Mouse (Mus musculus) limb, embryonic 10.5 days (tissue): Measurements from ENCODE around the gene Asrgl1. TPM values are rescaled to one million over a fixed set of nuclear protein-coding genes. Genes with fewer than 3 reads are reported as not detected.
"Not testable (repeated sequence)": the region's sequence is repeated elsewhere in the genome, so short reads cannot be mapped to it uniquely, and the experiment has no call there.

Source experiments
- DNase-seq: peaks from one replicate; pipeline ENCODE4 v3.0.0-alpha.2; 2017; ENCODE audit warnings: low spot score
- H3K27ac ChIP-seq: fragments of 300-500 bp; sonication (generic); 2 replicates; pipeline ENCODE4 v1.5.1; 2016; ENCODE audit warnings: mild to moderate bottlenecking
- H3K27me3 ChIP-seq: fragments of 300-500 bp; sonication (generic); 2 replicates; pipeline ENCODE4 v1.6.1; 2016; ENCODE audit warnings: low read depth, mild to moderate bottlenecking; ENCODE audit not compliant: poor library complexity, severe bottlenecking
- H3K36me3 ChIP-seq: fragments of 300-500 bp; sonication (generic); 2 replicates; pipeline ENCODE4 v1.6.1; 2016; ENCODE audit warnings: mild to moderate bottlenecking, moderate library complexity
- H3K4me1 ChIP-seq: fragments of 300-500 bp; sonication (generic); 2 replicates; pipeline ENCODE4 v1.6.1; 2016
- H3K4me3 ChIP-seq: fragments of 300-500 bp; sonication (generic); 2 replicates; pipeline ENCODE4 v1.5.1; 2016; ENCODE audit warnings: mild to moderate bottlenecking, moderate library complexity
- H3K9me3 ChIP-seq: fragments of 300-500 bp; sonication (generic); replicated peaks from 2 replicates; pipeline ENCODE4 v1.6.1; 2016; ENCODE audit warnings: mild to moderate bottlenecking
- WGBS: fragments of 180-500 bp; shearing (Covaris S2); methylation state at CpG from one replicate; pipeline ENCODE4 v1.1.7; 2016; 5-methylcytosine and 5-hydroxymethylcytosine counted together
- polyA plus RNA-seq: library from polyadenylated mRNA; unstranded; fragments of >200 nt; fragmentation: Nextera tagmentation; extraction: Ambion mirVana; gene quantifications from 2 replicates; pipeline ENCODE4 v1.2.1, GENCODE M21; 2016

Gene Asrgl1
- 16.9 and 20.7 TPM in 2 replicates for polyA plus RNA-seq

DNA sequence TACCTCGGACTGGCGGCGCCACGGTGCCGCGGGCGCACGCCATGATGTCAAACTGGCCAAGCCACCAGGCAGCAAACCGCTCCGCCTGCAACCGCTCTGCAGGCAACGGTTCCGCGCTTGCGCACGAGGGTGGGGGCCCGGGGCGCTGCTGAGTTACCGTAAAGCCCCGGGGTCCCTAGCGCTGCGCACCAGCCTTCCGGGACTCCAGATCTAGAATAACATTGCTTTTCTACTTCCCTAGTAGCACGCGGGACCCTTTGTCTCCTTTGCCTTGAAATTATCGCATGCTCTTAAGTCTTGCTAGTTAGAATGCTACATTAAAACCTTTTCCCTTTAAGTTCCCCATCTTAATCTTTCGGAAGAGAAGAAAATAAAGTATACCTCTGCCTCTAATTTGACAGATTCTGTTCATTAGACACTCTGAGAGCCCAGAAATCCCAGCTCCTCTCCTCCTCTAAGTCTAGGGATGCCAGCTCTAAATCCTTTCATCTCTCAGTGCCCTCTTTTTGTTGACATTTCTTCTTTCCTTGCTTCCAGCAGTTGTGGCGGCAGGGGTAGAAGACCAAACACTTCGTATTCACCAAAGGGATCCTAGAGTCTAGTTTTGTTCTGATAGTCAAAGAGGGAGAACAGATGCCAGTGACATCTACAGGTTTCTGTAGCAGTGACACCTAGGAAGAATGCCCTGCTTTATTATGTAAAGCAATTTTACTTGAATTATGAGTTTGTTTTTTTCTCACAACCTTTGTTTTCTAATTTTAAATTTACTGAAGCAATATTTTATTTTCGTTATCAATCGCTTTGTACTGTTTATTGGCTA, at the start of gene Asrgl1:
Gene Asrgl1 (minus strand): TSS at position 125 of the 820 bp plus-strand sequence.
- peak; percentile 94 for DNase-seq
- Histone ChIP-seq H3K27ac (peak within 1 kb of the TSS; percentile 87), H3K4me3 (peak within 1 kb of the TSS; percentile 78), H3K27me3 (no peaks in the 10 kb centered on the region), H3K9me3 (no peaks in the 10 kb centered on the region), H3K36me3 (no peaks in the 10 kb centered on the region), H3K4me1 (peaks cover 9% of the 10 kb centered on the region; the same call in 1 of the 2 replicates)
- 12% methylated on average over 31 of the region's 31 CpGs for WGBS

DNA sequence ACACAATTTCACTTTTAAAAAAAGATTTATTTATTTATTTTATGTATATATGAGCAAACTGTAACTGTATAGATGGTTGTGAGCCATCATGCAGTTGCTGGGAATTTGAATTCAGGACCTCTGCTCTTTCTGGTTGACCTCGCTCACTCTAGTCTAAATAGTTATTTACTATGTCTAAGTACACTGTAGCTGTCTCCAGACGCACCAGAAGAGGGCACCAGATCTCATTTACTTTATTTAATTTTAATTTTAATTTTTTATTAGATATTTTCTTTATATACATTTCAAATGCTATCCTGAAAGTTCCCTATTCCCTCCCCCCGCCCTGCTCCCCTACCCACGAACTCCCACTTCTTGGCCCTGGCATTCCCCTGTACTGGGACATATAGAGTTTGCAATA, 10.8 kb upstream of the Asrgl1 start:
- H3K4me3 ChIP-seq, result no peak overlapping the region
- H3K9me3 ChIP-seq, result no peaks in the 10 kb centered on the region
- DNase-seq, result no peak
- H3K4me1 ChIP-seq, result no peaks in the 10 kb centered on the region
- no peak overlapping the region for H3K27ac ChIP-seq
- H3K36me3 ChIP-seq, result no peaks in the 10 kb centered on the region
- no peaks in the 10 kb centered on the region for H3K27me3 ChIP-seq
- 74% methylated on average over 4 of the region's 4 CpGs for WGBS

- no peaks in the 10 kb centered on the region for H3K27me3 ChIP-seq
- no peaks in the 10 kb centered on the region for H3K9me3 ChIP-seq
- no peaks in the 10 kb centered on the region for H3K4me1 ChIP-seq
- H3K4me3 ChIP-seq, result no peak overlapping the region
- H3K27ac ChIP-seq, result no peak overlapping the region
- no peaks in the 10 kb centered on the region for H3K36me3 ChIP-seq
- DNase-seq, result no peak
These were observed 8.2 kb upstream of the Asrgl1 start for GRCm38 (mm10) chr19:9143639-9144125.

GRCm38 (mm10) chr19:9143230-9143629, 7.8 kb upstream of the Asrgl1 start:
- H3K36me3 ChIP-seq, result no peaks in the 10 kb centered on the region
- no peaks in the 10 kb centered on the region for H3K27me3 ChIP-seq
- H3K9me3 ChIP-seq, result no peaks in the 10 kb centered on the region
- H3K27ac ChIP-seq, result no peak overlapping the region
- WGBS, result 94% methylated on average over 2 of the region's 2 CpGs
- H3K4me1 ChIP-seq, result no peaks in the 10 kb centered on the region
- H3K4me3 ChIP-seq, result no peak overlapping the region
- no peak for DNase-seq

DNA sequence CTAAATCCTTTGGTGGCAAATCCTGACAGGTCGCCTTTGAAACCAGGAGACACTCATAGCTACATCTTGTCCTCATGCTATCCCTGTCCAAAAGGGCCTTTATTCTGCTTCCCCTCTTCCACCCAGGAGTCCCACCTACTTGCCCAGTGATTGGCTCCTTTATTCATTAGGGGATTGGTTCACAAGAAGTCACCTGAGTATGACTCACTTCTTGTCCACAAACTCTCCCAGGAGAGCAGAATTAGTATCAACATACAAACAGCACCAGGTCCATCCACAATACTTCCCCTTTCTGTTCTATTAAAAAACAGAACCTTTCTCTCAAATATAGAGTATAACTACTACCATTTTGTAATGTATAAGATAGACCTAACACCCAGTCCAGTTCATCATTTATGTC, 4.9 kb upstream of the Asrgl1 start:
- WGBS, result 82% methylated on average over 1 of the region's 1 CpGs
- H3K9me3 ChIP-seq, H3K36me3 ChIP-seq, DNase-seq, H3K4me3 ChIP-seq, H3K27me3 ChIP-seq, H3K4me1 ChIP-seq, H3K27ac ChIP-seq: not testable (repeated sequence)

DNA sequence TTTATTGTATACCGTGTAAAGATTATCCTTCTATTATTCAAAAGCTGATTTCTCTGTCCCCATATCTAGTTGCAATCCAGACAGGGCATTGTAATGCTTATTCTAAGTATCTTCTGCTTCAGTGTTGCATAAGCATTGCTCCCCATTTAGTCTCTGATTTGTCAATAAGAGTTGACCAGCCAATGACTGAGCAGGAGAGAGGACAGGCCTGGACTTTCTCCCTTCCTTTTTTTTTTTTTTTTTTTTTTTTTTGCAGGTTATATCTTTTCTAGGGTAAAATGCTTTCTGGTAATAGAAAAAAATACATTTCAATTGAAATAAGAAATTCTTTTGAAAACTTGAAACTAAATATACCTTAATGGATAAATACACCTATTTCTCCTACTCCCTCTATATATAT, 1.7 kb upstream of the Asrgl1 start:
- DNase-seq, result no peak
- Histone ChIP-seq H3K4me1 (peaks cover 9% of the 10 kb centered on the region; the same call in 1 of the 2 replicates), H3K36me3 (no peaks in the 10 kb centered on the region), H3K9me3 (no peaks in the 10 kb centered on the region), H3K27me3 (no peaks in the 10 kb centered on the region), H3K27ac (no peak overlapping the region), H3K4me3 (no peak overlapping the region)
- WGBS, result 94% methylated on average over 1 of the region's 1 CpGs

GRCm38 (mm10) chr19:9134746-9135511, 507 bp downstream of the Asrgl1 start:
- peaks cover 9% of the 10 kb centered on the region; the same call in 1 of the 2 replicates for H3K4me1 ChIP-seq
- H3K27ac ChIP-seq, result peak overlapping the region; percentile 87
- peak; percentile 61 for DNase-seq
- H3K27me3 ChIP-seq, result no peaks in the 10 kb centered on the region
- 2% methylated on average over 35 of the region's 37 CpGs for WGBS
- H3K4me3 ChIP-seq, result peak overlapping the region; percentile 78
- no peaks in the 10 kb centered on the region for H3K36me3 ChIP-seq
- no peaks in the 10 kb centered on the region for H3K9me3 ChIP-seq

DNA sequence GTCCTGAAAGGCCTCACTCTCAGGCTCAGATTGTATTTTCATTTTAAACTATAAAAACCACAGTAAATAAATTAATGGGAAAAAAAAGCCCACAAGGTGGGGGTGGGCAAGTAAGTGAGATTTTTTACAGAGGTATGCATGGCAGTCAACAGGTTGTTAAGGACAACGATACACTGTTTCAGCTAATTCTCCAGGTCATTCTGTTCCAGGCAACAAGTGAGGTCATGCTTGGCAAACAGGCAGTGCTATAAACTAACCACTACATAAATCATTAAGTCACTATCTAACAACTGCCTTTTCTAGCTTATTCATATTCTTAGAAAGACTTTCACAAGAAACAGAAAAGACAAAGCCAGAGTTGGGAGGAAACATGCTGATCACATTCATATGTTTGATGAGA, 5.4 kb downstream of the Asrgl1 start:
- no peak overlapping the region for H3K27ac ChIP-seq
- H3K4me1 ChIP-seq, result peaks cover 6% of the 10 kb centered on the region; the same call in 1 of the 2 replicates
- no peaks in the 10 kb centered on the region for H3K9me3 ChIP-seq
- WGBS, result 58% methylated on average over 1 of the region's 1 CpGs
- DNase-seq, result no peak
- H3K27me3 ChIP-seq, result no peaks in the 10 kb centered on the region
- peaks cover 13% of the 10 kb centered on the region for H3K36me3 ChIP-seq
- no peak overlapping the region for H3K4me3 ChIP-seq

DNA sequence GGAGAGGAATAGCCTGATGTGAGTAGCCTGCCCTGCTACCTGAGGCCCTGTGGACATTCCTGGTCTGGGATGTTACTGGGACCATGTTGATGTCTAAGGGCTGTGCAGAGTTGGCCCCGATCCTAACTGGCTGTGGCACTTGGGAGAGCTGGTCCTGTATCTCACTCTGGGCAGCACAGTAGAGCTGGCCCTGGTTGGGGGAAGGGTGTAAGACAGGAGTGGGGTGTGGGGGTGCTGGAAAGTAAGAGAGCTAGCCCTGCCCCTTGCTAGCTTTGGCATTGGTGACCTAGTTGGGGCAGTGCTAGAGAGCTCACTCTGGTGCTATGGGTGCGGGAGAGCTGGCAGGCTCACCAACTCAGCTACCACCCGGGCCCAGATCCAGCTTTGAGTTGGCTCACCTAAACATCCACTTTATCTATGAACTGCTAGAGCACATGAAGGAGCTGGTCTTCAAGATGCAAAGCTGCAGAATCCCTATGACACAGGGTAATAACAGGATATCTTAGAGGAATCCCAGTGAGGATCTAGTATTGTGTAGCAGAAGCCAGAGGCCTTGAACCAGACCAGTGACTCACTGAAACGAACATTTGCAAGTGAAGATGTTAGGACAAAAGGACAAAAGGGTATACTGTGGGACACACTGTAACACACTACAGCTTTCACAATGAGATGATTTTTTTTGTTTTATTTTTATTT, 6.8 kb downstream of the Asrgl1 start:
- Histone ChIP-seq H3K9me3 (no peaks in the 10 kb centered on the region), H3K27me3 (no peaks in the 10 kb centered on the region), H3K36me3 (peaks cover 13% of the 10 kb centered on the region), H3K4me1 (no peaks in the 10 kb centered on the region), H3K4me3 (no peak overlapping the region), H3K27ac (no peak overlapping the region)
- no peak for DNase-seq
- 97% methylated on average over 4 of the region's 4 CpGs for WGBS

DNA sequence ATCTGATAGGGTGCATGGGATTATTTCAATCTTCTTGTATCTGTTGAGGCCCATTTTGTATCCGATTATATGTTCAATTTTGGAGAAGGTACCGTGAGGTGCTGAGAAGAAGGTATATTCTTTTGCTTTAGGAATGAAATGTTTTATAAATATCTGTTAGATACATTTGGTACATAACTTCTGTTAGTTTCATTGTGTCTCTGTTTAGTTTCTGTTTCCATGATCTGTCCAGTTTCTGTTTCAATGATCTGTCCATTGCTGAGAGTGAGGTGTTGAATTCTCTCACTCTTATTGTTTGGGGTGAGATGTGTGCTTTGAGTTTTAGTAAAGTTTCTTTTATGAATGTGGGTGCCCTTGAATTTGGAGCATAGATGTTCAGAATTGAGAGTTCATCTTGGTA, 11.4 kb downstream of the Asrgl1 start:
- 93% methylated on average over 2 of the region's 2 CpGs for WGBS
- not testable (repeated sequence) for H3K9me3 ChIP-seq, H3K27ac ChIP-seq, H3K27me3 ChIP-seq, H3K4me3 ChIP-seq, DNase-seq, H3K4me1 ChIP-seq
- peaks cover 13% of the 10 kb centered on the region for H3K36me3 ChIP-seq

DNA sequence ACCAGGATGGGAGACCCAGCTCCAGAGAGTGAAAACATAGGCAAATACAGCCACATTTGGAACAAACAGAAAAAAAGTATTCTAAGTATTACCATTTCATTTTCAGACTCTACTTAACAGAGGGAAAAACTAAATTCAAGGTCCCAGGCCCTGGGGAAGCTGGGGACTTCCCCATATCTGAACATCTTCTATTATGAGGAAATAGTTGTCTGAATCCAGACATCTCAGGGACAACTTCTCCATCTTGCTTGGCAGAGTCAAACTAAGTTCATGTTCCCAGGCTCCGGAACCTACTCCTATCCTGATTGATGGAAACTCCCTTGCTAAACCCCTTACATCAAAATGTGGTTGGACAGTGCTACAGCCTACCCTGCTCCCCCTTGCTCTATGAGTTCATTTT, 13.0 kb downstream of the Asrgl1 start:
- H3K27ac ChIP-seq, result no peak overlapping the region
- H3K27me3 ChIP-seq, result no peaks in the 10 kb centered on the region
- no peaks in the 10 kb centered on the region for H3K9me3 ChIP-seq
- H3K36me3 ChIP-seq, result peaks cover 5% of the 10 kb centered on the region; the same call in 1 of the 2 replicates
- DNase-seq, result no peak
- no peaks in the 10 kb centered on the region for H3K4me1 ChIP-seq
- WGBS, result 89% methylated on average over 1 of the region's 1 CpGs
- no peak overlapping the region for H3K4me3 ChIP-seq

DNA sequence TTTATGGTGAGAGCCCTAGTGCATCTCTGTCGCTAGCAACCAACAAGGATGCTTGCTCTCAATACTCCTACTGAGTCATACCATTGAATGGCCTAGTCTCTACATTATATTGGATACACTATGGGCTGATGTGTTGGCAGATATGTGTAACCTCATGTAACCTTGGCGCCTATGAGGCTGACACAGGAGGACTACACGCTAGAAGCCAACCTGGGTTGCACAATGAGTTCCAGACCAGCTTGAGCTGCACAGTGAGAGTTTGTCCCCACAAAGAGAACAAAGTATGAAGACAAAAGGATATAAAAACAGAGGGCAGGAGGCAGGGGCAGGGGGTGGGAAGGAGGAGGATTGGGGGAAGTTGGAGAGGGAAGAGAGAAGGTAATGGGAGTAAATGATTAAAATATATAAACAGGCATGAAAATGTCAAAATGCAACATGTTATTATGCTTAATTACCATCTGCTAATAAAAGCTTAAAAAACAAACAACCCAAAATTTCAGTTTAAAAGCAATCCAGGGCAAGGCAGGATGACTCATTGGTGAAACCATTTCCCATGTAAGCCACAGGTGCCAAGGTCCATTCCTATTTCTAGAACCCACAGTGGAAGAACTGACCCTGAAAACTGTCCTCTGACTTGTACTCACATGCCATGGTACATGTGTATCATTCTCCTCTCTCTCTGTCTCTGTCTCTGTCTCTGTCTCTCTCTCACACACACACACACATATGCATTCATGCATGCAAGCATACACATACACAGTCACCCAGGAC, 15.6 kb downstream of the Asrgl1 start:
- H3K27ac ChIP-seq, result no peak overlapping the region
- peaks cover 9% of the 10 kb centered on the region for H3K36me3 ChIP-seq
- no peaks in the 10 kb centered on the region for H3K9me3 ChIP-seq
- H3K4me1 ChIP-seq, result no peaks in the 10 kb centered on the region
- 87% methylated on average over 3 of the region's 3 CpGs for WGBS
- H3K4me3 ChIP-seq, result no peak overlapping the region
- no peaks in the 10 kb centered on the region for H3K27me3 ChIP-seq
- DNase-seq, result no peak
